Mouse (Mus musculus) C2C12 (cell line): ENCODE data around the gene Hmgb1.

Experiments used
- CEBPB ChIP-seq: IDR thresholded peaks from one replicate; pipeline ENCODE4 v1.6.1; 2011; ENCODE audit warnings: low read depth, mild to moderate bottlenecking, control low read depth, moderate library complexity
- CTCF ChIP-seq: IDR thresholded peaks from one replicate; pipeline ENCODE4 v1.5.1; 2011; ENCODE audit not compliant: control insufficient read depth, insufficient read depth, insufficient read length
- FOSL1 ChIP-seq: IDR thresholded peaks from one replicate; pipeline ENCODE4 v1.8.0; 2011; ENCODE audit warnings: mild to moderate bottlenecking, low read length; ENCODE audit not compliant: poor library complexity, insufficient read depth, severe bottlenecking
- MAX ChIP-seq: IDR thresholded peaks from one replicate; pipeline ENCODE4 v1.6.1; 2011; ENCODE audit warnings: mild to moderate bottlenecking, control low read depth
- MYOD1 ChIP-seq: IDR thresholded peaks from one replicate; pipeline ENCODE4 v1.6.1; 2011; ENCODE audit warnings: low read depth; ENCODE audit not compliant: control insufficient read depth, insufficient read length
- MYOG ChIP-seq: IDR thresholded peaks from one replicate; pipeline ENCODE4 v1.6.1; 2011; ENCODE audit not compliant: control insufficient read depth, insufficient read length; ENCODE audit errors: extremely low read depth
- USF1 ChIP-seq: IDR thresholded peaks from one replicate; pipeline ENCODE4 v1.6.1; 2011; ENCODE audit warnings: low read depth, mild to moderate bottlenecking, control low read depth, moderate library complexity

GRCm38 (mm10) chr5:149045054-149045453 lies 139.2 kb downstream of the Hmgb1 start:
- TF ChIP-seq CEBPB: no peak
- TF ChIP-seq USF1: no peak
- no peak for TF ChIP-seq CTCF
- no peak for TF ChIP-seq FOSL1
- TF ChIP-seq MYOD1: no peak
- TF ChIP-seq MAX: no peak
- TF ChIP-seq MYOG: no peak
